Mouse (Mus musculus): ENCODE data around the gene Plekha1. TPM values are rescaled to one million over a fixed set of nuclear protein-coding genes. Genes with fewer than 3 reads are reported as not detected.

The Plekha1 gene
- polyA plus RNA-seq, 1 experiment from 2014 or later = 30.2 TPM

DNA sequence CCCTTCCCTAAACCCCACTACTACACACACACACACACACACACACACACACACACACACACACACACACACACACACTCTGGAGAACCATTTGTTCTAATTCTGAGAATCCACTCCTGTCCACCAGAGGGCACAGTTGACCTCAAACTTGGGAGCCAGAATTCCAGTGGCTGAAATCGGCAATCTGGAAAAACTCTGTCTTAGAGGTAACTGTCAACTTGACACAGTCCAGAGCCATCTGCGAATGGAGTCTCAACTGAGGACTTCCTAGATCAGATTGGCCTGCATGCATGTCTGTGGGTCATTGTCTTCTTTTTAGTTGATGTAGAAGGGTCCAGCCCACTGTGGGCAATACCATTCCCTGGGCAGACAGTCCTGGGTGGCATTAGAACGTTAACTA is 38.1 kb upstream of the Plekha1 start:
- Histone ChIP-seq H3K4me1 (replicated peaks; ENCODE audit: control insufficient read depth, insufficient read depth, low read length) (no peaks in the 10 kb centered on the region), H3K27ac (ENCODE audit: low read depth, low read length) (no peak overlapping the region), H3K4me2 (replicated peaks; ENCODE audit: low read depth) (no peak overlapping the region), H3K4me3 (ENCODE audit: low read depth, low read length) (no peak overlapping the region), H3K36me3 (ENCODE audit: control insufficient read depth, insufficient read depth) (no peaks in the 10 kb centered on the region), H3K27me3 (replicated peaks; ENCODE audit: control insufficient read depth, insufficient read depth, low read length) (no peaks in the 10 kb centered on the region), H3K9me3 (ENCODE audit: control insufficient read depth) (no peaks in the 10 kb centered on the region), H3K9ac (ENCODE audit: low read depth, low read length) (no peak overlapping the region)
- ATAC-seq = no peak
- WGBS = 41% methylated on average over 3 of the region's 3 CpGs
- peak; percentile 83 for TF ChIP-seq CTCF (IDR thresholded peaks at IDR 0.05; ENCODE audit: low read depth)

DNA sequence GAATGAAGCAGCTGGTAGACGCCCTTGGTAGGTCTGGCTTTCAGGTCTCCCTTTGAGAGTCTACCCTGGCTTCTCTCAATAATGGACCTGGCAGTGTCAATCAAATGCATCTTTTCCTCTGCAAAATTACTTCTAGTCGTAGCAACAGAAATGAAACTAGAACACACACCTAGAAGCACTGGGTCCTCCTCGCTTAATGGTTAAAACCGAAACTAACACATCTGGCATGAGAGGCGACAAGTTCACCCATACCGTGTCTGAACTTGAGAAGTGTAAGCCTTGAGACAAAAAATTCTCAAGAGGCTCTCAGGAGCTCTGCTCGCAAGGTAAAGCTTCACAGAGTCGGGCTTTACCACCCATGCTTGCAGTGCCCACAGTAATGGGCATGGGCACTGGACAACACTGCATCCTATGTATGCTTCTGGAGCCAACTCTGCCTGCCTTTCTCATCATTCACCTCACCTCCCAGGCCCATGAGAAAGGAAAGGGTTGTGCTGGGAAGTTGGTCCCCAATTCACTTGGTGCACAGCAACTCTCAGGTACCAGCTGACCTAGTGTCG is 37.6 kb upstream of the Plekha1 start:
- Histone ChIP-seq H3K4me3 (ENCODE audit: low read depth, low read length) (no peak overlapping the region), H3K36me3 (ENCODE audit: control insufficient read depth, insufficient read depth) (no peaks in the 10 kb centered on the region), H3K4me2 (replicated peaks; ENCODE audit: low read depth) (no peak overlapping the region), H3K9ac (ENCODE audit: low read depth, low read length) (no peak overlapping the region), H3K4me1 (replicated peaks; ENCODE audit: control insufficient read depth, insufficient read depth, low read length) (no peaks in the 10 kb centered on the region), H3K27ac (ENCODE audit: low read depth, low read length) (no peak overlapping the region), H3K27me3 (replicated peaks; ENCODE audit: control insufficient read depth, insufficient read depth, low read length) (no peaks in the 10 kb centered on the region), H3K9me3 (ENCODE audit: control insufficient read depth) (no peaks in the 10 kb centered on the region)
- no peak for ATAC-seq
- WGBS = 90% methylated on average over 9 of the region's 9 CpGs
- no peak for TF ChIP-seq CTCF (IDR thresholded peaks at IDR 0.05; ENCODE audit: low read depth)

DNA sequence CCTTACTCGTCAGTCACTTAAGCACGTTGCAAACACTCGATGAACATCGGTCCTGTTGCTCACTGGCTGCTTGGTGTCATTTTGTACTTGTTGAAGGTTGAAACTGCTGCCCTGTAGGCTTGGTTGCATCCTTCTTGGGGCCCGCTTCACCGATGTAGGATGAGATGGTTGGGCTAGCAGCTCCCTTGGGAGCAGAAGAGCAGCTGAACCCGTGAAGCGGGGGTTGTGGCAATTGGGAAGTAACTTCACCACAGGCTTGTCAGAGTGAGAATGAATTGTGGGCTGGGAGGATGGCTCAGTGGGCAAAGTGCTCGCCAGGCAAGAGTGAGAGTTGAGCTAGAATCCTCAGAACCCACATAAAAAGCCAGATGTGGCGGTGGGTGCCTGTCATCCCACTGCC is 37.1 kb upstream of the Plekha1 start:
- H3K4me2 ChIP-seq (replicated peaks; ENCODE audit: low read depth) = no peak overlapping the region
- no peak for TF ChIP-seq CTCF (IDR thresholded peaks at IDR 0.05; ENCODE audit: low read depth)
- no peaks in the 10 kb centered on the region for H3K9me3 ChIP-seq (ENCODE audit: control insufficient read depth)
- H3K4me3 ChIP-seq (ENCODE audit: low read depth, low read length) = no peak overlapping the region
- WGBS = 86% methylated on average over 10 of the region's 10 CpGs
- no peaks in the 10 kb centered on the region for H3K36me3 ChIP-seq (ENCODE audit: control insufficient read depth, insufficient read depth)
- no peak overlapping the region for H3K9ac ChIP-seq (ENCODE audit: low read depth, low read length)
- no peak for ATAC-seq
- H3K27ac ChIP-seq (ENCODE audit: low read depth, low read length) = no peak overlapping the region
- H3K4me1 ChIP-seq (replicated peaks; ENCODE audit: control insufficient read depth, insufficient read depth, low read length) = no peaks in the 10 kb centered on the region
- no peaks in the 10 kb centered on the region for H3K27me3 ChIP-seq (replicated peaks; ENCODE audit: control insufficient read depth, insufficient read depth, low read length)

DNA sequence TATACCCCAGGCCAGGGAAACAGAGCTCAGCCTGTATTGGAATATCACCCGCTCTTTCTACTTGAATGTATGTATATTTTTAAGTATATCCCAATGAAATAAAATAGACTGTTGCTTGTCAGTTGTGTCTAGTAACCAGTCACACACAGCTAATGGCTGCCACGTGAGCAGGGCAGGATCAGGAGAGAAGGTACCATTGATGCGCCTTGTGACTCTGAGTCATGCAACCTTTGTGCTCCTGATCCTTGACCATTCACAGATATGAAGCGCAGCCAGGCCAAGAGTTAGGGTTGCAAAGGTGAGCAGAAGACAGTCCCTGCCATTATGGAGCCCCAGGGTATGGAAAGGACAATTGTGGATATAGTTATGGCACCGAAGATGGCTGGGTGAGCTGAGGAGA is 34.0 kb upstream of the Plekha1 start:
- peaks cover 3% of the 10 kb centered on the region; the same call in 1 of the 2 replicates for H3K4me1 ChIP-seq (replicated peaks; ENCODE audit: control insufficient read depth, insufficient read depth, low read length)
- H3K9me3 ChIP-seq (ENCODE audit: control insufficient read depth) = no peaks in the 10 kb centered on the region
- no peak for ATAC-seq
- 66% methylated on average over 5 of the region's 5 CpGs for WGBS
- no peaks in the 10 kb centered on the region for H3K27me3 ChIP-seq (replicated peaks; ENCODE audit: control insufficient read depth, insufficient read depth, low read length)
- no peak overlapping the region for H3K27ac ChIP-seq (ENCODE audit: low read depth, low read length)
- H3K4me2 ChIP-seq (replicated peaks; ENCODE audit: low read depth) = no peak overlapping the region
- no peak overlapping the region for H3K9ac ChIP-seq (ENCODE audit: low read depth, low read length)
- H3K36me3 ChIP-seq (ENCODE audit: control insufficient read depth, insufficient read depth) = no peaks in the 10 kb centered on the region
- TF ChIP-seq CTCF (IDR thresholded peaks at IDR 0.05; ENCODE audit: low read depth) = no peak
- H3K4me3 ChIP-seq (ENCODE audit: low read depth, low read length) = no peak overlapping the region

DNA sequence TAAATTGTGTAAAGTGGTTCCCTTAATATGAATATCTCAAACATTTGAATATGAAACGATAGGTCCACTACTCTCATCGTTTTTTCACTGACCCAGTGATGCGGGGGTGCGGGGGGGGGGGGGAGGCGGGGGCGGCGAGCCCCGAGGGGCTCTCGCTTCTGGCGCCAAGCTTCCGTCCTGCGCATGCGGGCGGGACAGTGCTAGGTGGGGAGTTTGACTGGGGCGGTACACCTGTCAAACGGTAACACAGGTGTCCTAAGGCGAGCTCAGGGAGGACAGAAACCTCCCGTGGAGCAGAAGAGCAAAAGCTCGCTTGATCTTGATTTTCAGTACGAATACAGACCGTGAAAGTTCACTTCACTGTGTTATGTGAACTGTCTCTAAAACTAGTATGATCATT is 31.3 kb upstream of the Plekha1 start:
- Histone ChIP-seq H3K27ac (ENCODE audit: low read depth, low read length) (no peak overlapping the region), H3K36me3 (ENCODE audit: control insufficient read depth, insufficient read depth) (no peaks in the 10 kb centered on the region), H3K27me3 (replicated peaks; ENCODE audit: control insufficient read depth, insufficient read depth, low read length) (no peaks in the 10 kb centered on the region), H3K4me1 (replicated peaks; ENCODE audit: control insufficient read depth, insufficient read depth, low read length) (peaks cover 3% of the 10 kb centered on the region; the same call in 1 of the 2 replicates), H3K9ac (ENCODE audit: low read depth, low read length) (no peak overlapping the region), H3K9me3 (ENCODE audit: control insufficient read depth) (no peaks in the 10 kb centered on the region), H3K4me2 (replicated peaks; ENCODE audit: low read depth) (0 out of 2 replicates have a peak overlapping the region, but pooled peaks have one; percentile 21), H3K4me3 (ENCODE audit: low read depth, low read length) (no peak overlapping the region)
- TF ChIP-seq CTCF (IDR thresholded peaks at IDR 0.05; ENCODE audit: low read depth) = no peak
- ATAC-seq = peak; percentile 100
- 27% methylated on average over 21 of the region's 21 CpGs for WGBS

DNA sequence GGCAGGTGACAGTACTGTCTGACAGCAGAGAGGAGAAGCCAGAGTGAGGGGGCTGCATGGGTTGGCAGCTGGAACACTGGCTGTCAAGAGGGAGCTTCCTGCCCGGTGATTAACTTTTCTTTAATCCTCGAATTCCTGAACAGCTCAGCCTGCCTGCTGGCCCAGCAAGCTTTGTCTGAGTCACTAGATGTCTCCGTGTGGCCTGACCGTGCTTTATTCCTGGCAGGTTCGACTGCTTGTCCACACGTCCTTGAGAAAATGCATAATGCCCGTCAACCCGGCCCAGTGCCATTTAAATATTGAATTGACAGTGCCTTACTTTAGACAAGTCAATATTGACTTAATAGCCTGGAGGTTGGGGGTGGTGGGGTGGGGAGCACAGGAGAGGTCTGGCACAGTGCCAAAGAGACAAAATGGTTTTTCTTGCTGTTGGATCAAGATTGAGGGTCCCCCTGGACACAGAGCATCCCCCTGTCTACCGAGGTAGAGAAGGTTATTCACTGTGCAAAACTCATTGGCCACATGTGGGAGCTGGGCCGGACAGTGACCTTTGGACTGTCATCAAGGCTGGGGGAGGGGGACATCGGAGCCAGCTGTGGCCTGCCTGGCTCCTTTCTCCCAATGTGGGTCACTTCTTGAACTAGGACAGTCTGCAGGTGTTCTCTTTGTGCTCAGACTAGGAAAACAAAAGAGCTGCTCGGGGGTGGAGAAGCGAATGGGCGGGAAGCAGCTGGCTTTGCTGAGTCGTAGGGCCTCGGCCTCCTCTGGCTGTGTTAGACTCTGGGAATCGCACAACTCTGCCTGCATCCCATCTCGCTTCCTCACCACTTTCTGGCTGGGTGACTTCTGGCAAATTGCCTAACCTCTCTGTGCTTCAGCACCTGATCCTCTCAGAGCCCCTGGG is 30.3 kb upstream of the Plekha1 start:
- H3K9ac ChIP-seq (ENCODE audit: low read depth, low read length) = no peak overlapping the region
- TF ChIP-seq CTCF (IDR thresholded peaks at IDR 0.05; ENCODE audit: low read depth) = no peak
- ATAC-seq = no peak

More for the DNA sequence above, 30.3 kb upstream of the Plekha1 start:
- Histone ChIP-seq H3K4me2 (replicated peaks; ENCODE audit: low read depth) (peak overlapping the region; percentile 27; the same call in 1 of the 2 replicates), H3K27me3 (replicated peaks; ENCODE audit: control insufficient read depth, insufficient read depth, low read length) (no peaks in the 10 kb centered on the region), H3K4me1 (replicated peaks; ENCODE audit: control insufficient read depth, insufficient read depth, low read length) (peaks cover 3% of the 10 kb centered on the region; the same call in 1 of the 2 replicates), H3K4me3 (ENCODE audit: low read depth, low read length) (no peak overlapping the region), H3K36me3 (ENCODE audit: control insufficient read depth, insufficient read depth) (no peaks in the 10 kb centered on the region), H3K9me3 (ENCODE audit: control insufficient read depth) (no peaks in the 10 kb centered on the region), H3K27ac (ENCODE audit: low read depth, low read length) (peak overlapping the region; percentile 50)
- 18% methylated on average over 18 of the region's 18 CpGs for WGBS

Data from intestine, postnatal 0 days (tissue).